Mouse (Mus musculus): ENCODE measurements at regions not wholly inside any gene's neighbourhood (a gene's known extent, or its start where the extent isn't known, plus 50 kb on each side); places are given as distances from the start of the nearest gene placed in this dataset.
"Not testable (repeated sequence)": the region's sequence is repeated elsewhere in the genome, so short reads cannot be mapped to it uniquely, and the experiment has no call there.

DNA sequence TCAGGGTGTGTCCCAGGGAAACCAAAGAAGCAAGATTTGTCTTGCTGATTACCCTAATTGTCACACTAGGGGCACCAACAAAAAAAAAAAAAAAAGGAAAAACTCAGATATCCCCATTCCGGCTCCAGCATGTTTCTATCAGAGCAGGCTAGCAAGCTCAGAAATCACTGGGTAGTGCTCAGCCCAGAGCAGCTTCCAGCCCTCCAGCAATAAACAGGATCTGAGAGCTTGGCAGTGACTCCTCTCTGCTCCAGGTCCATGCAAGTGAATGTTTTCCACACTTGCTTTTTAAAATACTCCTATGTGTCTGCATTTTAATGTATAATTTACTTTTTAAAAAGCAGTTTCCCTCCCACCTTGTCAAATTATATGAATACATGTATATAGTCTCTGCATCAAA, 290.8 kb downstream of the Car8 start:
- DNase-seq (ENCODE audit: low read depth, low spot score): no peak

DNA sequence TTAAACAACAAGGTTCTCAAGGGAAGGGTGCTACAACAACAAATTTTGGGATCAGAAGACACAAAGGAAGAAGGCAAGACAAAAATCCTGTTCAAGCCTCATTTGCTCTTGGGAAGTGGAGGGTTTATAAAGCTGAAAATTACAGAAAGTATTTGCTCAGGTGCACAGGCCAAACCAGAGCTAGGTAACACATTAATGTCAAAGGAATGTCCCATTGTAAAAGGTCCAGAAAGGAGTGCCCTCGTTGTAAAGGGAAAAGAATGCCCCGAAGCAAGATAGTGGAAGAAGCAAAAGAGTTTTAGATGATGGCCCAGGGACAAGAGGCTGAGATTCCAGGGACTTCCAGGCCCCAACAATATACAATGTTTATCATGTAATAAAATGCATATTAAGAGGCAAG, 317.3 kb downstream of the Car8 start:
- DNase-seq (ENCODE audit: low read depth, low spot score): no peak

DNA sequence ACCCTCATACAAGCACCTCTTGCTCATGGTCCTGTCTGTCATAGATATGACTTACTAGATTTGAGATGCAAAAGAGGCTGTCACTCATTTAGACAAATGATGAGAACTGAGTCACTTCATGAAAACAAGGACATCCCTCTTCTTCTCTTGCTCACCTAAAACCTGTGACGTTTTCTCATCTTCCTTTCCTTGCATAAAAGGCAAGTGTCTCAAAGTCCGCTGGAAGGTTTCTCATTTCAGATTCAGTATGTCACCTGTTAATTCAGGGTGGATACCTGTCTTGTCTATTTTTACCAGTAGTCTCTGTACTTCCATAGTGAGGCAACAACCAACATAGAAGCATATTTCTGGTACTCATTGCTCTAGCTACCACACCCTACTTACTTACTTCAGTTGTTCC, 325.6 kb downstream of the Car8 start:
- no peak for DNase-seq (ENCODE audit: low read depth, low spot score)

DNA sequence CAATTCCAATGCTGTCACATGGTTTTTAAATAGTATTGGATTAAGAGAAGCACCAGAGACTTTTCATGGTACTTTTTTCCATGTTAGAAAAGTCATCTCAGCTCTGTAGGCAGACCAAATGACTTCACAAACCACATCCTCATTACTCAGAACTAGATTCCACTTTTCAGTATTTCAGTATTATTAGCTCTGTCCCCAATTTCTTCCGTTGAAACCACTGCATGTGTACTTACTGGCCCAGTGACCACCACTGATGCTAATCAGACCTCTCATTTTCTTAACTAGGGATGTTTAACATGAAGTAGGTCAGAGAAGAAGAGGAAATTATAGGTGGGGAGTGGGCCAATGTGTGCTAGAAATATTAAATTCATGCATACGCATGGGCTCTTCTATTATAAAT, 326.2 kb downstream of the Car8 start:
- no peak for DNase-seq (ENCODE audit: low read depth, low spot score)

DNA sequence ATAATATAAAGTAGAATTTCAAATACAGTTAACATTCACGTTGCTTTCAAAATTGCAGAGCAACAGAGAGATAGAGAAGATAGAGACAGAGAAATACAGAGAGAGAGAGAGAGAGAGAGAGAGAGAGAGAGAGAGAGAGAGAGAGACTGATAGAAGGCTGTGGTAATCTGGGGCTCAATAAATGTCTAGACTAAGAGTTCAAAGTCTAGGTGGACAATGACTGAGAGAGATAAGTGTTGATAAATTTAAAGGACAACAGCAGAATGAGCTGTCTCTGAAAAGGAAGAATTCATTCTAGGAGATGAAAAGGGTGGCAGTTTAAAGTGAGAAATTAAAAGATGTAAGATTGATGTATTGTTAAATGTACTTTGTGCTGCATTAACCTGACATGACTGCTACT, 335.7 kb downstream of the Car8 start:
- no peak for DNase-seq (ENCODE audit: low read depth, low spot score)

DNA sequence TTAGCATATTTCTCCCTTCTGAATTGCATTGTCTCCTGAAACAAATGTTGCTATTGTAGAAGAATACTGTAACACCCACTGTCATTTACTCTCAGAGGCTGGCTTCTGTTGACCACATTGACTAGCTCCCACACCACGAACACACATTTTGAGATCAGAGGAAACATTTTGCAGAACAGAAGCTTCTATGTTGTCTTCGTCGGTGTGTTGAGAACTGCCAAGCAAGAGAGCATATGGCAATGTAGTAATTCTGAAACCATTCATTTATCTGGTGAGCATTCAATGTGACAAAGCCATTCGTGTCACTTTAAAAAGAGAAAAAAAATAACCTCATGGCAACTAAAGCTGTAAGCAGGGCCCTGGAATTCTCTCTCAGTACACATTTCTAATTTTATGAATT, 343.9 kb downstream of the Car8 start:
- DNase-seq (ENCODE audit: low read depth, low spot score): no peak

DNA sequence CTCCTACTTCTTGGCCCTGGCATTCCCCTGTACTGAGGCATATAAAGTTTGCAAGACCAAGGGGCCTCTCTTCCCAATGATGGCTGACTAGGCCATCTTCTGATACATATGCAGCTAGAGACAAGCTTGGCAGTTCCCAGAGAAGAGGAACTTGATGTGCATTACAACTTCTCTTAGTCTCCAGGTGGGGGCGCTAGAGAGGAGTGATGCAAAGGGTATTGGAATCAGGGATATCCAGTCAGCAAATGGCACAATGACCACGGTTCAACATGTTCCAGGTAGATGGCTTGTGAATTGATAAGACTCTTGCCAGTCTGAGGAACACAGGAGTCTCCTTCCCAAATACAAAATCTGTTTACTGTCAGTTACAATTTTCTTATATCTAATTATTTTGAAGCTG, 347.7 kb downstream of the Car8 start:
- DNase-seq (ENCODE audit: low read depth, low spot score): peak; percentile 1

DNA sequence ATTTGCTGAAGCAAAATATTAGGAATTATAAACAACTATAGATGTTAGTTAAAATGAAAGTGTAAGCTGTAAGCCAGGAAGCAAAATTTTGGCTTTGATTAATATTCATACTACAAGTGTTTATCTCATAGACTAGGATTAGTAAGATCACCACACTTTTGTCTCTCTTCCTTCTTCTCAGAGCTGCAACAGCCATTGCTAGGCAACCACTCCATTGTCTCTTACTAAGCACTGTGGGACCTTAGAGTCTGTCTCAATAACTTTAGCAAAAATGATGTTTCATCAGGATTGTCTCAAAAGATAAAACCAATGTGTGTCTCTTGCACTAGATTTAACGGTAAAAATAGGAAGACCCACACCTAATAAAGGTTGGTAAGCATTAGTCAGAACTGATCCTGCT, 384.3 kb downstream of the Car8 start:
- DNase-seq (ENCODE audit: low read depth, low spot score): no peak

DNA sequence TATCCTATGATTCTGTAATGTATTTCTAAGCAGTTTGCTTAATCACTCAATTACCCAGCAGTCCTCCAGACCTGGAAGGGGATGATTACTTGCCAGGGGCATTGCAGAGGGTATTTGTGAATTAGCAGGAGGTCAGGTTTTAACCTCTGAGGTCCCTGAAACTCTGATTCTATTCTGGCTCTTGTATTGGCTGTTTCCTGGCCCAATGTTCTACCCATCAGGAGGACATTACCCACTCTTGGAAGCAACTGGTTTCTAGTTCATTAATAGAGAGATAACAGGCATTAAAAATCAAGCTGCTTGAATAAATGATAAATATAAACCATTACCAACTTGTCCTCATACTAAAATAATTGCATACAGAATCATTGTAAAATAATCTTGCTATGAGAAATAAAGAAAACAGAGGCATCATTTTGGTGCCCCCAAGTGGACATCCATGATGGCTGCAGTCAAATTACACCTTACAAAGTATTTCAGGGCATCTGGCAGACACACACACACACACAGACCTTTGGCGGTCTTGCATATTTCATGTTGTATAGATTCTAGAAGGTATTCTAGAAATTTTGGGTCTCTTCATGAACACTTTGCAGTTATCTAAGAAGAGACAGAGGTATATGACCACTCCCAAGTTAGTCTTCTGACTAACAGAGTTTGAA, 385.6 kb downstream of the Car8 start:
- peak; percentile 31 for DNase-seq (ENCODE audit: low read depth, low spot score)

DNA sequence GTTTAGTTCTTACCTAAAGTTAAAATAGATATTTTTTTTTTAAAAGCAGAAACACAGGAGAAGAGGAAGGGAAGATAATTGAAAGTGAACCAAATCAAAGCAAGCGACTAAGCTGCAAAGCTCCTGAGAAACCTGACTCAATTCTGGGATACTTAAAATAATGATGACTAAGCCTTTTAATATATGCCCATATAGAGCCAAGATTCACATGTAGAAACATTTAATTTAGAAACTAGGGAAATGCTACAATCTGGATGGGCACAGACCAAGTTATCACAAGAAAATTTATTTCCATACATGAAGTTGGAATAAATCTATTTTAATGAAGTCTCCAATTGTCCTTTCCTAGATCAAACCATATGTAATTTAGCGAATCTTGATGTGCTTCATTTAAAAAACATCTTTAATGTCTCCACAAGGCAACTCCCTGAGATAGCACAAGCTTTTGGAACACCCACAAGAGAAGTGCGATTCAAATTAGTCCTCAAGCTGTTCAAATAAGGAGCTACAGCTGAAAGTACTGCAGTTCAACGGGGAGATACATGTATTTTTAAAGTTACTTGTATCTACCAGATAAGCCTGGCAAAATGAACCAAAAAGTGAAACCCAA, 386.7 kb downstream of the Car8 start:
- no peak for DNase-seq (ENCODE audit: low read depth, low spot score)

DNA sequence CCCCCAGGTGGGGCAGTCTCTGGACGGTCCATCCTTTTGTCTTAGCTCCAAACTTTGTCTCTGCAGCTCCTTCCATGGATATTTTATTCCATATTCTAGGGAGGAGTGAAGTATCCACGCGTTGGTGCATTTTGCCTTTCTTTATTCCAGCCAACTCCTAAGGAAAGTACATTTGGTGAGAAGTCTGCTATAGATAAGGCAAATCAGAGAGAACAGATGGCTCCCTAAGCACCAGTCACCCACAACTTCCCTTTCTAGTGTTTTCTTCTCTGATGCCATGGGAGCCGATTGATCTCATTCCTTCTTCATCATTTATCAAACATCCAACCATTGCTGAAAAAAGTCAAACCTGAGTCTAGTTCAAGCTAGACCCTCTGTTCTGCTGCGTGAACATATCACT, 391.4 kb downstream of the Car8 start:
- DNase-seq (ENCODE audit: low read depth, low spot score): no peak

DNA sequence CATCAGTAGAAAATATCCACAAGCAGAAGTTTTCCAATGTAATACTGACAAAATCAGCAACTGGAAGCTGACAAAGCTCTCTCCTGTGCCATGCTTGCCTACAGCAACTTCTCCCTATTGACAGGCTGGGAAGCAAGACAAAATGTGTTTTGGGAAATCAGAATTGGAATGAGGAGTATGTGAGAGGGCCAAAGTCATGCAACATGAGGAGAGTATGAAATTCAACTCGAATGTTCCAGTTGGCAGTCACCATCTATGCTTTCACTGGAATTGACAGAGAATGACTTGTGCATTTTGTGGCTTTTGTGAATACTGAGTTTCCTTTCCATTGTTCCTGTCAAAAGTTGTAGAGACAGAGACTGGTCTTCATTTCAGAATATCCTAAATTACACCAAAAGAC, 409.7 kb downstream of the Car8 start:
- DNase-seq (ENCODE audit: low read depth, low spot score): no peak

DNA sequence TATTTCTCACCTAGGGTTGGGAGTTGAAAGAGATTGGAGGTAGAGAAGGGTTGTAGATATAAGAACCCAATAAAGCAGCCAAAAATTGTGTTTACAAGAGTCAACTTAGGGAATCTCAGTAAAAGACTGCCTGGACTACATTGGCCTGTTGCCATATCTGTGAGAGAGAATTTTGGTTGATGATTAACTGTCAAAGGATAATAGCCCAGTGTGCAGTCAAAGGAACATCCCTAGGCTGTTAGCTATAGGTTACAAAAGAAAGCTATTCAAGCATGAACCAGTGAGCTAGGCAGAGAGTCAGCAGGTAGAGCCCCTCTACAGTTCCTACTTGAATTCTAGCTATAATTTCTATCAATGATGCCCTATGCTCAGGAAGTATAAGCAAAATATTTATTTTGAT, 419.0 kb downstream of the Car8 start:
- no peak for DNase-seq (ENCODE audit: low read depth, low spot score)

DNA sequence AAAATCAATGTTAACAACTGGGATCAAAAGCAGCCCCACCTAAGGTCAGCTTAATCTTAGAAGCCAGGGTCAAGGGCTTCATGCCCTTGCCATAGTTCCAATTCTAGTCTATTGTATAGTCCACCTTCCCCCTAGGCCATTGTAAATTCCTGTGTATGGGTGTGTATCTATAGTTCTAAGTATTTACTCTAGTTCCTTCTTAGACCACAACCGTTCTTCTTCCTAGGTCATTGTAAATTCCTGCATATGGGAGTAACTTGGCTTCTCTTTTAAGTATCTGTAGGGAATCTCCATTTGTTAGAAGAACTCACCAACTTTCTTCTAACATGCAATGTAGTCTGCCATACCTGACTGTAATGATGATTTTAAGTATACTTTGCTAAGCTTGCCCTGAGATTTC, 461.1 kb downstream of the Car8 start:
- DNase-seq (ENCODE audit: low read depth, low spot score): not testable (repeated sequence)

DNA sequence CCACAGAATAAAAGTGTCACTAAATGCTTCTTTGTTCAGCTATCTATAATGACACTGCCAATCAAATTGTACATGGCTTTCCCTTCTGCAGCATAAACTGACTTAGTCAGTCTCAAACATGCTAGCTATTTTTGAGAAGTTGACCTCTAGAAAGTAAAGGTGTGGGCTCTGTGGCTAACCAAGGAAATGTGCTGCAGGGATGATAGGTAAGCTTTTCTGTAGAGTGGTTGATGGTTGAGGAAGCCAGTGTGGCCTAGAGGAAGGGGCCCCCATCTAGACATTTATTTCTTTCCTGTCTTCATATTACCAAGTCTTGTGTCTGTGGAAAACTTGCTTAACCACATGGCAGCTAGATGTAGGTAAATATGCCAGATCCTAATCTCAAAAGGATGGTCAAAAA, 483.4 kb downstream of the Car8 start:
- no peak for DNase-seq (ENCODE audit: low read depth, low spot score)

DNA sequence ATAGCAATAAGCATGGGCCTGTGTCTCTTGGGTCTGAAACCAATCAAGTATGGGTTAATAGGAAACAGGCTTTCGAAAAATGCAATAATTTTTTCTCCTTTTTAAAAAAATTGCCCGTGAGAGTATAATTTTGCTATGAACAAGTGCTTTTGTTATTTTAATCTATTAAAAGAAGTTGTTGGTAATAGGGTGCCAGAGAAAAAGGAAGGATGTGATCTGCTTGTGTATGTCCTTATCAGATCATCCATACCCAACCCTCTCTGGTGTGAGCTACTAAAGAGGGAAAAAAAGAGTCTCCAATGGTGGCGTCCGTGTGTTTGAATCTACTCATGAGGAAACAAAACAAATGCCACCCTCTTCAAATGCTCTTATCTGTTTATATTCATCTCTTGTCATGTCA, 484.9 kb downstream of the Car8 start:
- DNase-seq (ENCODE audit: low read depth, low spot score): no peak

DNA sequence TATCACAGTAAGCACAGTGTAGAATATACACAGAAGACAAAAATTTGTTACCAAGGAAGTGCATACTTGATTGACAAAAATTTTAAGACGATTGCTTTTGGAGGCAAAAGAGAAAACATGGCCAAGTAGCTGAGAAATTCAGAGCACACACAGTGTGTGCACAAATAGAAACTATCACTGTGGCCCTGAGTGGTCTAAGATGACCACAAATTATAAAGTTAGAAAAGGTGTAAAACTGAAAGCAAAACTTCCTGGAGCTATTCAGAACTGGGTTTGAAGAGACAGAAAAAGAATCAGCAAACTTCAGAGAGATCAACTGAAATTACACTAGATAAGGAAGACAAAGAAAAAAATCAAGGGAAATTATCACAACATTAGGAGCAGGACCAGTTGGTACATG, 487.6 kb downstream of the Car8 start:
- DNase-seq (ENCODE audit: low read depth, low spot score): no peak

DNA sequence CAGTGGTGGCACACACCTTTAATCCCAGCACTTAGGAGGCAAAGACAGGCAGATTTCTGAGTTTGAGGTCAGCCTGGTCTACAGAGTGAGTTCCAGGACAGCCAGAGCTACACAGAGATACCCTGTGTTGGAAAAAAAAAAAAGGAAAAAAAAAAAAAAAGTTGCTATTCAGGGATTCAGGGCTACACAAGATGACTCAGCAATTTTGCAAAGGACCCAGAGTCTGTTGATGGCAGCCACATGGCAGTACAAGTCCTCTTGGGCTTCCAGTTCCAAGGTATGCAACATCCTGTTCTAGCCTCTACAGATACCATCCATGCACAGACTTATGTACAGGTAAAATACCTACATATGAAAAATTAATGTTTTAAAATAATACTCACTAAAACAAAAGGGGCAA, 515.9 kb downstream of the Car8 start:
- DNase-seq (ENCODE audit: low read depth, low spot score): no peak

DNA sequence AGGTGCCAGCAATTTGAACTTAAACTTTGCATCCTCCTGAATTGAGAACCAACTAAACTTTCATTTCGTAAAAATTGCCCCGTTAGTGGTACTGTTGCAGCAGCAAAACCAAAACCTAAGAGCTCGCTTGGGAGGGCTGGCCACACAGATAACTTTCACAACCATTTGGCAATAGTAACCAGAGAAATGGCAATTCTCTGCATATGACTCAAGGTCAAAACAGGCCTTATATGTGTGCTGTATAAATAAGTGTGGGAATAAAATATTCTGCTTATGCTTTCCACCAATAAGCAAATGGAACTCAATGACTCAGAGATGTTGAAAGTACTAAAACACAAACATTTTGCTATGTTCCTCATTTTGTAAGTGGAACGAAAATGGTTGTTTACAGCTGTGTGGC, 550.3 kb downstream of the Car8 start:
- no peak for DNase-seq (ENCODE audit: low read depth, low spot score)

DNA sequence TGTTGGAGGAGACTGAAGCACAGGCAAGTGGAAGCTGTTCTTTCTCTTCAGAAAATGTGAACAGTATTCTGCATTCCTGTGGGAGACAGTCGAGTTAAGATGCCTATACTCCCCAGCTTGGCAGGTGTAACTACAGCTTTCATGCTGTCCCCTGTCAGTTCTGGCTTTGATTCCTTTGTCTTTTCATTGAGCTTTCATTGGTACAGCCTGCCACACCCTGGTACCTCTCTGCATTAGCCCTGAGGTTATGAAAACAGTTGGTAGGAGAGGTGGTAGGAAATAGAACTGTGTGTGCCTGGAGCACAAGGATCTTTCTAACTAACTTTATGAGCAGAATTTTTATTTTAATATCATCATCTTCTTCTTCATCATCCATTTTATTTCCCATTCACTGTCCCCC, 551.6 kb downstream of the Car8 start:
- no peak for DNase-seq (ENCODE audit: low read depth, low spot score)

DNA sequence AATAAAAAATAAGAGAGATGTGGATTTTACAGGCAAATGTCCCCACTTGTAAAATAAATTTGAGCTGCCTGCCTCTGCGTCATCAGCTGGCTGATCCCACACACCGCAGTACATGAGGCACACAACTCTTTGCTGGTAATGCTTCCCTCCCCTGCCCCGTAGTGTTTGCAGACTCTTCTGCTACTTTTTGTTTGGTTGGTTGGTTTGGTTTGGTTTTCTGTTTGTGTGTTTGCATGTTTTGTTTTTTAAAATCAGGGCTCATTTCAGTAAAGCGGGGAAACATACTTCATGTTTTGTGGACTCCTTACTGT, 568.1 kb downstream of the Car8 start:
- DNase-seq (ENCODE audit: low read depth, low spot score): no peak

DNA sequence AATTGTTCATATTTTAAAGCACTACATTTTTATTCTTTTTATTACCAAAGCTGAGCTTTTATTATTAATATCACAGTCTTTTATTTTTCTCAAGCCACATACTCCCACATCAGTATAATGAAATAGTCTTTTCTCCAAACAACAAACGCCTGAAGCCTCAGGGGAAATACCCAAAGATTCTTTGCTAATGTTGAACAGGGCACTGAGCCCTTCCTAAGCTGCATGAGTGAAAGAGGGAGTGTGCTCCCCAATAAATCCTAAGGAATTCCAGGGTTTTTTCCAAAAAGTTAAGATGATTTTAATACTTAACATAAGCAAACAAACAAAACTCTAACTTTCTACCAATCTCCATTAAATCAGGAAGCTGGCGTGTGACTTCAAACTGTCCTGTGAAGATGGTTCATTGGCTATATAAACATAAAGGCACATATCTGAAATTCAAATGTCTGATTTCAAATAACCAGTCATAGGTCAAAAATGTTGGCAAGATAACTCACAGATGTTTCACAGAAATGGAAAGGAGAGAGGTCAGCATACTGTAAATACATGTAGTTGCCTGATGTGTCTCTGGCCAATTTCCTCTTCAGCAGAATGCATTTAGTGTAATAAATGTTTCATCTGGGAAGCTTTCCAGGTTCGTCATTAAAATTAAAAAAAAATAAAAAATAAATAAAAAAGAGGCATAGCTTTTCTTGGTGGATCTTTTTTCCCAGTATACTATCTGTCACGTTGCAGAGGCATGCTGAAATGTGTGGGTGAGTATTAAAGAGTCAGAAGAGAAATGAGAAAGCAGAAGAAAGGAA, 568.6 kb downstream of the Car8 start:
- DNase-seq (ENCODE audit: low read depth, low spot score): no peak

DNA sequence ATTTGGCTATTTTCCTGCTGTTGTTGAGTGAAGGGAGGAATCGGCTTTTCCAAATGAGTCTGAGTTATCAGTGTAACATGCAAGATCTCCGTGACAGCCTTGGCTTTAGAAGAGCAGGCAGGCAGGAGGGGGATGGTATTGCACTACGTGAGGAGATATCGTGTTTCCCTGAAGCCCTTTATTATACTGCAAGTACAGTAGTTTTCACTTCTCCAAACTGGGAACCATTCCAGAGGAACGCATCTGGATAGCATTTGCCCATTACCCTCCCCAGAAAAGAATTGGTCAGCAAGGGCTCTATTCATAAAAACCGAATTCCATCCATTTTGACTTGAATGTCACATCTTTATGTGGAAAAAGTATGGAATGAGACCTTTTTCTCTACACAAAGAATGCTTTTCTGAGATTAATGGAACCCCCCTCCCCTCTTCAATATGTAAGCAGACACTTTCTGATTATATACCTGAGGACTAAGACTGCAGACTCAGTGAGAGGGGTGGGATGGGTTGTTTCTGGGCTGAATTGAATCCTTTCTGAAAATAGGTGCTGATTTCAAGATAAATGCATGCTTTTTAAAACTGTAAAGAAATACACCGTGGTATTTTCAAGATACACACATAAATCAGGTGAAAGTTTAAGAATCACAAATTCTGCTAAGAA, 571.8 kb downstream of the Car8 start:
- peak; percentile 56 for DNase-seq (ENCODE audit: low read depth, low spot score)

All from mesoderm, embryonic 11.5 days (tissue).